7 mouse cellular contexts compared by ENCODE assay signal in the genomic region with DNA sequence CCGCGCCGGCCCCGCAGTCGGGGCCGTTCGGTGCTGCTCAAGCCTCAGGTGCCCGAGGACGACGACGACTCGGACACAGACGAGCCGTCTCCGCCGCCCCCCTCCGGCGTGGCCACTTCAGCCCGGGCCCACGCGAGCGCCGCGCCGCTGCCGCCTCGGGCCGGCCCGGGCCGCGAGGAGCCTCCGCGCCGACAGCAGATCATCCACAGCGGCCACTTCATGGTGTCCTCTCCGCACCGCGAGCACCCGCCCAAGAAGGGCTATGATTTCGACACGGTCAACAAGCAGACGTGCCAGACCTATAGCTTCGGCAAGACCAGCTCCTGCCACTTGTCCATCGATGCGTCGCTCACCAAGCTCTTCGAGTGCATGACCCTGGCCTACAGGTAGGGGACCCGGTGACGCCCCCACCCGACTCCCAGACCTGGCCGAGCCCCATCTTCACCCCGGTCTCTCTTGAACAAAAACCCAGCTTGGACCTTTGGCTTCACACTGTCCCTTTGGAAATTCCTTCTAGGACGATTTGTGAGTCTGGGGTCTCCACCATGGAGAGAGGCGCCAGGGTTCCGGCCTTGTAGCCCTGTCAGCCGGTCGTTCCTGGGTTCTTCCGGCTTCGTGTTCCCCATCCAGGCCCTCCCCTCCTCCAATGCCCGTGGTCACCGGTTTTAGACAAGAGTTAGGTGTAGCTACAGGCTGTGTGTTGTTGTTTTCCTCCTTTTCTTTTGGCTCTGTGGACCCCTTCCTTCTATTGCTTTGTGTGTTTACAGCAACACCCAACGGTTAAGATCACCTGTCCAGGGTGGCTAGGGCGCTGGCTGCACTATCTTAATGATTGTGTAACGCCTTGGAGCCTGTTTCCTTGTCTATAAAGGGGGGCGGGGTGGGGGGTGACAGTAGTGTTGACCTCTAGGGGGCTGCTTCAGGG. TPM values are rescaled to one million over a fixed set of nuclear protein-coding genes. Genes with fewer than 3 reads are reported as not detected.
A peak's percentile ranks its signal among the peaks of the same experiment; 100 is the strongest.
DNase-seq lines count a peak whose midpoint lies in the region; ATAC-seq and TF ChIP-seq lines count a peak whose summit lies in the region.

No protein-coding gene starts in this region.

- H3K27ac ChIP-seq in heart, embryonic 11.5 days (ENCODE audit: low read depth, low read length) = peak overlapping the region; percentile 94; the same call in 1 of the 2 replicates
- peak overlapping the region; percentile 73 for H3K27ac ChIP-seq in limb, embryonic 14.5 days (replicated peaks; ENCODE audit: low read depth, low read length)
- peak overlapping the region; percentile 80 for H3K27ac ChIP-seq in midbrain, postnatal 0 days (ENCODE audit: low read depth, low read length)

- H3K4me1 ChIP-seq in heart, embryonic 11.5 days (ENCODE audit: control insufficient read depth, insufficient read depth, low read length) = peaks cover 36% of the 10 kb centered on the region
- peaks cover 25% of the 10 kb centered on the region for H3K4me1 ChIP-seq in limb, embryonic 14.5 days (ENCODE audit: control insufficient read depth, insufficient read depth, low read length)
- H3K4me1 ChIP-seq in midbrain, postnatal 0 days (ENCODE audit: insufficient read depth, low read length) = peaks cover 25% of the 10 kb centered on the region

- no peaks in the 10 kb centered on the region for H3K27me3 ChIP-seq in heart, embryonic 11.5 days (ENCODE audit: control insufficient read depth, insufficient read depth, low read length)
- no peaks in the 10 kb centered on the region for H3K27me3 ChIP-seq in limb, embryonic 14.5 days (ENCODE audit: control insufficient read depth, insufficient read depth, low read length)
- no peaks in the 10 kb centered on the region for H3K27me3 ChIP-seq in midbrain, postnatal 0 days (ENCODE audit: insufficient read depth, low read length)

- peak overlapping the region; percentile 86 for H3K9ac ChIP-seq in heart, embryonic 11.5 days (ENCODE audit: low read depth, low read length)
- H3K9ac ChIP-seq in limb, embryonic 14.5 days (ENCODE audit: low read depth, low read length, severe bottlenecking) = peak overlapping the region; percentile 93
- peak overlapping the region; percentile 85 for H3K9ac ChIP-seq in midbrain, postnatal 0 days (replicated peaks; ENCODE audit: low read length, poor library complexity, severe bottlenecking)

- peak overlapping the region; percentile 76 for H3K4me3 ChIP-seq in heart, embryonic 11.5 days (ENCODE audit: low read depth, low read length)
- peak overlapping the region; percentile 93 for H3K4me3 ChIP-seq in limb, embryonic 14.5 days (replicated peaks; ENCODE audit: low read length)
- peak overlapping the region; percentile 96 for H3K4me3 ChIP-seq in midbrain, postnatal 0 days (ENCODE audit: low read depth, low read length)

- TF ChIP-seq CTCF in brain, embryonic 14.5 days (IDR thresholded peaks at IDR 0.05; ENCODE audit: borderline replicate concordance, extremely low read depth, insufficient read depth, insufficient read length) = peak; percentile 17; the same call in 1 of the 2 replicates
- no peak for TF ChIP-seq CTCF in midbrain, postnatal 0 days (IDR thresholded peaks at IDR 0.05)

- TF ChIP-seq POLR2A in brain, embryonic 14.5 days (IDR thresholded peaks at IDR 0.05; ENCODE audit: borderline replicate concordance, extremely low read depth, insufficient read depth, insufficient read length, poor library complexity, severe bottlenecking) = no peak
- TF ChIP-seq POLR2A in limb, embryonic 14.5 days (IDR thresholded peaks at IDR 0.05; ENCODE audit: borderline replicate concordance, extremely low read depth, insufficient read depth, insufficient read length) = no peak

- no peaks in the 10 kb centered on the region for H3K9me3 ChIP-seq in heart, embryonic 11.5 days (replicated peaks; ENCODE audit: control insufficient read depth, low read length)
- no peaks in the 10 kb centered on the region for H3K9me3 ChIP-seq in limb, embryonic 14.5 days (ENCODE audit: control insufficient read depth, low read length)
- no peaks in the 10 kb centered on the region for H3K9me3 ChIP-seq in midbrain, postnatal 0 days (ENCODE audit: low read length)

- peak; percentile 42; the same call in 1 of the 2 replicates for ATAC-seq in heart, embryonic 11.5 days (replicated peaks; ENCODE audit: insufficient number of reproducible peaks, low FRiP score, low TSS enrichment)
- peak; percentile 14; the same call in 1 of the 2 replicates for ATAC-seq in limb, embryonic 14.5 days (ENCODE audit: low FRiP score, low read depth)
- ATAC-seq in midbrain, postnatal 0 days (ENCODE audit: low FRiP score) = peak; percentile 36; the same call in 1 of the 2 replicates

- H3K4me2 ChIP-seq in heart, embryonic 11.5 days = peak overlapping the region; percentile 93
- H3K4me2 ChIP-seq in limb, embryonic 14.5 days (replicated peaks; ENCODE audit: low read depth, low read length, severe bottlenecking) = peak overlapping the region; percentile 67
- H3K4me2 ChIP-seq in midbrain, postnatal 0 days (ENCODE audit: low read depth, low read length, poor library complexity, severe bottlenecking) = peak overlapping the region; percentile 74

- H3K36me3 ChIP-seq in heart, embryonic 11.5 days (ENCODE audit: control insufficient read depth, insufficient read depth, low read length) = no peaks in the 10 kb centered on the region
- H3K36me3 ChIP-seq in limb, embryonic 14.5 days (ENCODE audit: control insufficient read depth, insufficient read depth, low read length) = no peaks in the 10 kb centered on the region
- no peaks in the 10 kb centered on the region for H3K36me3 ChIP-seq in midbrain, postnatal 0 days (ENCODE audit: insufficient read depth, low read length)

- peak; percentile 47 for DNase-seq in retina, embryonic 14.5 days (ENCODE audit: low spot score)
- no peak for DNase-seq in retina, postnatal 1 day
- peak; percentile 38 for DNase-seq in brain, embryonic 14.5 days (ENCODE audit: low read depth)
- DNase-seq in limb, embryonic 14.5 days (ENCODE audit: low spot score) = no peak
- DNase-seq in midbrain, postnatal 0 days (ENCODE audit: low spot score) = no peak
- no peak for DNase-seq in layer of hippocampus, adult 18-20 months (ENCODE audit: low spot score in 2 of 2)

- under 1% methylated on average over 65 of the region's 65 CpGs for WGBS in heart, embryonic 11.5 days (ENCODE audit: insufficient replicate concordance)
- under 1% methylated on average over 59 of the region's 65 CpGs for WGBS in limb, embryonic 14.5 days
- WGBS in midbrain, postnatal 0 days = under 1% methylated on average over 61 of the region's 65 CpGs

RNA-seq across cellular contexts. Expression of a gene that starts 0.6 kb away (rescaled TPM):
- polyA plus RNA-seq in brain, embryonic 14.5 days (2012; rRNA removed) = 37.5 TPM in 2 replicates
- 12.0 and 15.2 TPM in 2 replicates for polyA plus RNA-seq in heart, embryonic 11.5 days (2014; fragmentation: Nextera tagmentation; extraction: Ambion mirVana)
- polyA plus RNA-seq in limb, embryonic 14.5 days (2012; rRNA removed) = 28.3 and 37.8 TPM in 2 replicates
- 16.5 and 19.7 TPM in 2 replicates for polyA plus RNA-seq in limb, embryonic 14.5 days (2014; fragmentation: Nextera tagmentation; extraction: Ambion mirVana)
- total RNA-seq in midbrain, postnatal 0 days (2014; rRNA removed) = 16.6 and 17.9 TPM in 2 replicates
- polyA plus RNA-seq in midbrain, postnatal 0 days (2015; fragmentation: Nextera tagmentation; extraction: Ambion mirVana) = 9.8 and 11.3 TPM in 2 replicates
- total RNA-seq in layer of hippocampus, adult 18-20 months (2021) = 10 to 100 TPM; 15.4 to 20.6 TPM

RNA-seq across cellular contexts. Expression of a gene that starts 51.6 kb away (rescaled TPM):
- 46.4 and 53.2 TPM in 2 replicates for polyA plus RNA-seq in brain, embryonic 14.5 days (2012; rRNA removed)
- polyA plus RNA-seq in heart, embryonic 11.5 days (2014; fragmentation: Nextera tagmentation; extraction: Ambion mirVana) = 15.2 and 16.2 TPM in 2 replicates
- polyA plus RNA-seq in limb, embryonic 14.5 days (2012; rRNA removed) = 28.3 and 31.4 TPM in 2 replicates
- polyA plus RNA-seq in limb, embryonic 14.5 days (2014; fragmentation: Nextera tagmentation; extraction: Ambion mirVana) = 20.1 and 25.4 TPM in 2 replicates
- total RNA-seq in midbrain, postnatal 0 days (2014; rRNA removed) = 33.5 and 40.7 TPM in 2 replicates
- 21.4 and 21.6 TPM in 2 replicates for polyA plus RNA-seq in midbrain, postnatal 0 days (2015; fragmentation: Nextera tagmentation; extraction: Ambion mirVana)
- total RNA-seq in layer of hippocampus, adult 18-20 months (2021) = 10 to 100 TPM; 66.1 to 66.3 TPM

Comparison
In these comparisons a context has a peak if more than half of its experiments do, and no peak if none do; other contexts are left out.
1. DNase-seq: peak in retina, embryonic 14.5 days (single experiment) and brain, embryonic 14.5 days (single experiment); none in retina, postnatal 1 day (single experiment), limb, embryonic 14.5 days (single experiment), midbrain, postnatal 0 days (single experiment) and layer of hippocampus, adult 18-20 months (0 of 2).
2. Peak in every context shown above with its lines, with median percentiles within 50 percentile points of each other: ATAC-seq, H3K27ac ChIP-seq, H3K4me2 ChIP-seq, H3K4me3 ChIP-seq and H3K9ac ChIP-seq.